Mouse (Mus musculus): ENCODE data around the gene Malrd1.
A peak's percentile ranks its signal among the peaks of the same experiment; 100 is the strongest.
"Not testable (repeated sequence)": the region's sequence is repeated elsewhere in the genome, so short reads cannot be mapped to it uniquely, and the experiment has no call there.

Malrd1 gene

GRCm38 (mm10) chr2:15526241-15526924 is at the start of gene Malrd1:
Gene Malrd1 (plus strand): TSS chr2:15526479.
- DNase-seq = no peak

GRCm38 (mm10) chr2:15538643-15539042 is 12.4 kb downstream of the Malrd1 start:
- no peak for DNase-seq

GRCm38 (mm10) chr2:15613327-15613948 is 87.2 kb downstream of the Malrd1 start:
- DNase-seq = no peak

- DNase-seq = no peak
Observed at GRCm38 (mm10) chr2:15614026-15614425, 87.7 kb downstream of the Malrd1 start.

- DNase-seq = no peak
Observed at GRCm38 (mm10) chr2:15635761-15636160, 109.5 kb downstream of the Malrd1 start.

GRCm38 (mm10) chr2:15643864-15644263 is 117.6 kb downstream of the Malrd1 start:
- DNase-seq = no peak

GRCm38 (mm10) chr2:15656388-15656787 is 130.1 kb downstream of the Malrd1 start:
- no peak for DNase-seq

GRCm38 (mm10) chr2:15702977-15703376 is 176.7 kb downstream of the Malrd1 start:
- DNase-seq = no peak

- no peak for DNase-seq
Observed at GRCm38 (mm10) chr2:15740945-15741344, 214.7 kb downstream of the Malrd1 start.

GRCm38 (mm10) chr2:15744979-15745688 is 218.9 kb downstream of the Malrd1 start:
- no peak for DNase-seq

- no peak for DNase-seq
Observed at GRCm38 (mm10) chr2:15784818-15785217, 258.5 kb downstream of the Malrd1 start.

- DNase-seq = no peak
Observed at GRCm38 (mm10) chr2:15815724-15816123, 289.4 kb downstream of the Malrd1 start.

GRCm38 (mm10) chr2:15869380-15869779 is 343.1 kb downstream of the Malrd1 start:
- peak in 1 of 2 experiments; percentile 2 for DNase-seq

- no peak for DNase-seq
Observed at GRCm38 (mm10) chr2:15893418-15894120, 367.3 kb downstream of the Malrd1 start.

GRCm38 (mm10) chr2:15925432-15925831 is 399.2 kb downstream of the Malrd1 start:
- no peak for DNase-seq

- DNase-seq = no peak
Observed at GRCm38 (mm10) chr2:15926041-15926440, 399.8 kb downstream of the Malrd1 start.

GRCm38 (mm10) chr2:15931479-15931878 is 405.2 kb downstream of the Malrd1 start:
- DNase-seq = no peak

- no peak for DNase-seq
Observed at GRCm38 (mm10) chr2:15931924-15932323, 405.6 kb downstream of the Malrd1 start.

GRCm38 (mm10) chr2:15932340-15932739 is 406.1 kb downstream of the Malrd1 start:
- no peak for DNase-seq

- DNase-seq = no peak
Observed at GRCm38 (mm10) chr2:16002925-16003324, 476.6 kb downstream of the Malrd1 start.

GRCm38 (mm10) chr2:16017046-16017445 is 490.8 kb downstream of the Malrd1 start:
- not testable (repeated sequence) for DNase-seq

GRCm38 (mm10) chr2:16017719-16018118 is 491.4 kb downstream of the Malrd1 start:
- DNase-seq = not testable (repeated sequence)

- DNase-seq = no peak
Observed at GRCm38 (mm10) chr2:16029752-16030151, 503.5 kb downstream of the Malrd1 start.
